Mouse (Mus musculus): Measurements from ENCODE around the gene Tma16. TPM values are rescaled to one million over a fixed set of nuclear protein-coding genes. Genes with fewer than 3 reads are reported as not detected.

The Tma16 gene
- total RNA-seq, 2 experiments from 2014 or later = 3.8 to 4.0 TPM

Other genes starting within 250 kb of the Tma16 start
- not detected for gene Tktl2, start 25.2 kb upstream of the Tma16 start, total RNA-seq (2021)
- gene Npy5r, start 201.6 kb upstream of the Tma16 start, total RNA-seq (2021) = not detected
- gene Npy1r, start 210.7 kb upstream of the Tma16 start, total RNA-seq (2021) = 1 to 10 TPM; 2.1 to 2.7 TPM

Measured in heart, adult 18-20 months (tissue).